Mouse (Mus musculus): ENCODE measurements around the gene Syngr2. TPM values are rescaled to one million over a fixed set of nuclear protein-coding genes. Genes with fewer than 3 reads are reported as not detected.

Syngr2 gene
- total RNA-seq, 1 experiment from 2014 or later = 93.0 TPM

- ATAC-seq (replicated peaks; ENCODE audit: low read depth, poor library complexity, severe bottlenecking) = no peak
These were observed 45.9 kb downstream of the Syngr2 start for GRCm38 (mm10) chr11:117855360-117855759.

DNA sequence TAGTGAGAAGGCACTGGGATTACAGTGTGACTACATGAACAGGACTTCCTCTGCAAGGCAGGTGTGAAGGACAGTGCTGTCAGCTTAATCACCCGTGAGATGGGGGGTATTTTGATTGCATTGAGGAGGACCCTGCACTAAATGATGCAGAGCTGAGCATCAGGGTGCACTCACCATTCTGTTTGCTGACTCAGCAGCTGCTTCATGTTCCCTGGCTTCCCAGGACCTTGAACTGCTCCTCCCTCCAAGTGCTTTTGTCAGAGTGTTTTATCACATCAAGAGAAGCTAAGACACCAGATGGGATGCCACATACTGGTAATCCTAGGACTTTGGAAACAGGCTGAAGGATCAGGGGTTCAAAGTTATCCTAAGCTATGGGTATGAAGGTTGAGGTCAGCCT is 46.5 kb downstream of the Syngr2 start:
- ATAC-seq (replicated peaks; ENCODE audit: low read depth, poor library complexity, severe bottlenecking) = no peak

- no peak for ATAC-seq (replicated peaks; ENCODE audit: low read depth, poor library complexity, severe bottlenecking)
These were observed 48.0 kb downstream of the Syngr2 start for GRCm38 (mm10) chr11:117857462-117857861.

DNA sequence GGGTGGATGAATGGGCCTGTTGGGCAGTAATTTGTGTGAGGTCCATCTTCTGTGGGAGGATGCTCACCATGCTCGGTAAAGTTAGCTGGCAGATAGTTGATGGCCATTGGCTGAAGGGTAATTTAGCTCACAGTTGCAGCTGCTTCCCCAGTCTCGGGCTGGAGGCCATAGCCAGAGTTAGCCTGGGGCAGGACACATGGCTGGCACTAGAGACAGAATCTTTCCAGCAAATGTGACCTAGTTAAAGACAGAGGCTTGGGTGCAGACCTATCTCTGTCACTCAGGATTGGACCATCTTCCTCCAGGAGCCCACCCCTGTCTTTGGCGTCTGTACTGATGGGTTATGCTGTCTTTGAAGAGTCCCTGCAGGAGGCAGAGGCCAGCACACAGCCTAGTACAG is 48.9 kb downstream of the Syngr2 start:
- no peak for ATAC-seq (replicated peaks; ENCODE audit: low read depth, poor library complexity, severe bottlenecking)

- no peak for ATAC-seq (replicated peaks; ENCODE audit: low read depth, poor library complexity, severe bottlenecking)
These were observed 51.1 kb downstream of the Syngr2 start, which contains the start of gene Tmem235 for GRCm38 (mm10) chr11:117860601-117861000. Tmem235 (plus strand) TSS chr11:117860752.

DNA sequence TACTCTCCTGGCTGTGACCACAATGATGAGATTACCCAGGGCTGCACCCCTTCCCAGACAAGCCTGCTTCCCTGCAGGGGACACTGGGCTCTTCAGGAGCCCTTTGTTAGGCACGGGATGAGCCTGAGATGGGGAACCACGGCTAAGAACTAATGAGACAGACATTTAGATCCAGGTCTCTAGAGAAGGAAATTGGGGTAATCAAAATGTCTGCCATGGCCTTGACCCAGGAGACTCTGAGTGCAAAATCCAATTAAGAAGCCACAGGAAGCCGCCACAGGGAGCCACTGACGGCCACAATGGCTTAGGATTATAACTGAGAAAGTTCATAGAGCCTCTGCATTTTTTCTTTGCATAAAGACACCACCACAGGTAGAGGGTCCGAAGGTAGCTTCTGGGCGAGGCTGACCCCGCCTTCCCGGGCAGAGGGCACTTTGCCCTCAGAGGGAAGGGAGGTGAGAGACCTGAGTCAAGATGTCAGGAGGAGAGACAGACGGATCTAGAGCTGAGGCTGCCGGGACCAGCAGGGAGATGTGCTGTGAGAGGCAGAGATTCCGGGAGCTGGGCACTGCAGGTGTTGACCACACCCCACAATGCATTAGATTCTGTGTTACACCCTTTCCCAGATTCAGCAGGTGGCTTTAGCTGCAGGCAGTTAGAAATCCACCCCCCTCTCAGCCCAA is 53.8 kb downstream of the Syngr2 start:
- no peak for ATAC-seq (replicated peaks; ENCODE audit: low read depth, poor library complexity, severe bottlenecking)

Other genes with a start within 250 kb of the Syngr2 start
- 17.7 and 22.4 TPM in 2 replicates for gene Tnrc6c, start 155.4 kb upstream of the Syngr2 start, total RNA-seq (2017)
- gene Tmc8, start 27.6 kb upstream of the Syngr2 start, total RNA-seq (2017) = 1.6 and 8.4 TPM in 2 replicates
- 11.4 and 40.7 TPM in 2 replicates for gene Tmc6, start 27.5 kb upstream of the Syngr2 start, total RNA-seq (2017)
- gene 6030468B19Rik, start 12.0 kb upstream of the Syngr2 start, total RNA-seq (2017) = 0.69 TPM in 1 of 2 replicates, not detected in the other
- 2.5 and 3.1 TPM in 2 replicates for gene Gm20708, start within 50 bp of the Syngr2 start, total RNA-seq (2017)
- 0.27 TPM in 1 of 2 replicates, not detected in the other for gene Afmid, start 16.3 kb downstream of the Syngr2 start, total RNA-seq (2017)
- 61.6 and 75.3 TPM in 2 replicates for gene Tk1, start 16.4 kb downstream of the Syngr2 start, total RNA-seq (2017)
- gene Birc5, start 39.6 kb downstream of the Syngr2 start, total RNA-seq (2017) = 192 and 193 TPM in 2 replicates
- not detected in 2 replicates for gene Tmem235, start 51.1 kb downstream of the Syngr2 start, total RNA-seq (2017)
- gene Tha1, start 63.8 kb downstream of the Syngr2 start, total RNA-seq (2017) = 5.4 and 6.0 TPM in 2 replicates
- gene Socs3, start 160.4 kb downstream of the Syngr2 start, total RNA-seq (2017) = 8.3 and 10.4 TPM in 2 replicates
- gene Pgs1, start 176.6 kb downstream of the Syngr2 start, total RNA-seq (2017) = 6.8 and 11.7 TPM in 2 replicates

Data from common myeloid progenitor, adult 5-6 weeks (primary cell).